Mouse (Mus musculus) ES-Bruce4 (cell line): ENCODE data around the gene Cd4. TPM values are rescaled to one million over a fixed set of nuclear protein-coding genes. Genes with fewer than 3 reads are reported as not detected.

Experiments used
- H3K27ac ChIP-seq: 2 replicates; pipeline ENCODE4 v1.5.1; 2012; ENCODE audit warnings: low read length, inconsistent platforms; ENCODE audit not compliant: insufficient read depth
- H3K27me3 ChIP-seq: 2 replicates; pipeline ENCODE4 v1.6.1; 2012; ENCODE audit warnings: mild to moderate bottlenecking, low read length, inconsistent platforms; ENCODE audit not compliant: control insufficient read depth, poor library complexity, insufficient read depth, severe bottlenecking
- H3K36me3 ChIP-seq: 2 replicates; pipeline ENCODE4 v1.6.1; 2012; ENCODE audit warnings: inconsistent platforms, mild to moderate bottlenecking, low read length, moderate library complexity; ENCODE audit not compliant: control insufficient read depth, poor library complexity, insufficient read depth, severe bottlenecking
- H3K4me1 ChIP-seq: one replicate; pipeline ENCODE4 v1.8.1; 2011; ENCODE audit warnings: low read length; ENCODE audit not compliant: control insufficient read depth, insufficient read depth
- H3K4me3 ChIP-seq: 2 replicates; pipeline ENCODE4 v1.5.1; 2011; ENCODE audit warnings: low read depth, mild to moderate bottlenecking, low read length
- H3K9ac ChIP-seq: 2 replicates; pipeline ENCODE4 v1.6.1; 2012; ENCODE audit warnings: low read depth, mild to moderate bottlenecking, inconsistent platforms; ENCODE audit not compliant: poor library complexity, severe bottlenecking
- H3K9me3 ChIP-seq: replicated peaks from 2 replicates; pipeline ENCODE4 v1.6.1; 2012; ENCODE audit warnings: mild to moderate bottlenecking, low read length, inconsistent platforms; ENCODE audit not compliant: control insufficient read depth, poor library complexity, insufficient read depth, severe bottlenecking
- CTCF ChIP-seq: IDR thresholded peaks from one replicate; pipeline ENCODE4 v1.8.1; 2011; ENCODE audit warnings: low read depth, low read length
- EP300 ChIP-seq: IDR thresholded peaks from 2 replicates; pipeline ENCODE4 v1.6.1; 2011; ENCODE audit warnings: low read depth, low read length; ENCODE audit not compliant: insufficient read depth
- POLR2A ChIP-seq: IDR thresholded peaks from one replicate; pipeline ENCODE4 v1.8.1; 2011; ENCODE audit warnings: low read length; ENCODE audit not compliant: insufficient read depth
- polyA plus RNA-seq: library from polyadenylated mRNA; stranded (reverse); fragments of >200 nt; gene quantifications from 2 replicates; pipeline ENCODE4 v1.2.4, GENCODE M21; 2011; ENCODE audit warnings: low read depth; ENCODE audit not compliant: missing spikeins, insufficient read depth, insufficient read length

Gene Cd4
- polyA plus RNA-seq, 1 experiment = not detected

- H3K9me3 ChIP-seq = no peaks in the 10 kb centered on the region
- TF ChIP-seq EP300 (no peak), CTCF (no peak), POLR2A (no peak)
- H3K27me3 ChIP-seq = no peaks in the 10 kb centered on the region
- H3K27ac ChIP-seq = no peak overlapping the region
- H3K36me3 ChIP-seq = no peaks in the 10 kb centered on the region
- H3K9ac ChIP-seq = no peak overlapping the region
- H3K4me3 ChIP-seq = no peak overlapping the region
- H3K4me1 ChIP-seq = peaks cover 19% of the 10 kb centered on the region
These were observed 27.5 kb downstream of the Cd4 start for GRCm38 (mm10) chr6:124860511-124860910.

DNA sequence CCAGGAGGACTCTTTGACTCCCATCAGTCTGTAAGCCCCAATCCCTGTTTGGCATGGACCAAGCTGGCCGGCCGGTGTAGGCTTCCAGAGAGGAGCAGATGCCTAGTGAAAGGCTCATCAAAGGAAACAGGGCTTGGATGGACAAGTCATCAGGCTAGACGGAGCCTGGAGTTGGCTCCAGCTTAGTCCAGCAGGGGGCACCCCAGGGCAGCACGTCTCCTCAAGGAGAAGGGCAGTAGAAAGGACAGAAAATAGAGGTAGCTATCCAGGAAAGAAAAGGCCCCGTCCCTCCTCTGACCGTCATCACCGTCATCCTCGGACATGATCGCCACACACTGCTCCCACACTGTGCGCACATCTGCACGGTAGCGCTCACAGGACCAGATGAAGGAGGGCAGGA lies 28.3 kb downstream of the Cd4 start:
- no peak overlapping the region for H3K9ac ChIP-seq
- no peak for TF ChIP-seq POLR2A
- TF ChIP-seq CTCF = peak; percentile 93
- H3K27me3 ChIP-seq = no peaks in the 10 kb centered on the region
- H3K4me1 ChIP-seq = peaks cover 19% of the 10 kb centered on the region
- no peak overlapping the region for H3K27ac ChIP-seq
- H3K4me3 ChIP-seq = peak overlapping the region; percentile 28
- no peaks in the 10 kb centered on the region for H3K9me3 ChIP-seq
- H3K36me3 ChIP-seq = no peaks in the 10 kb centered on the region

GRCm38 (mm10) chr6:124858561-124859318 lies 29.3 kb downstream of the Cd4 start:
- H3K9me3 ChIP-seq = no peaks in the 10 kb centered on the region
- no peaks in the 10 kb centered on the region for H3K36me3 ChIP-seq
- TF ChIP-seq CTCF = no peak
- TF ChIP-seq POLR2A = no peak
- no peak for TF ChIP-seq EP300
- H3K4me1 ChIP-seq = peaks cover 19% of the 10 kb centered on the region
- H3K27ac ChIP-seq = no peak overlapping the region
- no peaks in the 10 kb centered on the region for H3K27me3 ChIP-seq
- no peak overlapping the region for H3K4me3 ChIP-seq
- H3K9ac ChIP-seq = no peak overlapping the region

DNA sequence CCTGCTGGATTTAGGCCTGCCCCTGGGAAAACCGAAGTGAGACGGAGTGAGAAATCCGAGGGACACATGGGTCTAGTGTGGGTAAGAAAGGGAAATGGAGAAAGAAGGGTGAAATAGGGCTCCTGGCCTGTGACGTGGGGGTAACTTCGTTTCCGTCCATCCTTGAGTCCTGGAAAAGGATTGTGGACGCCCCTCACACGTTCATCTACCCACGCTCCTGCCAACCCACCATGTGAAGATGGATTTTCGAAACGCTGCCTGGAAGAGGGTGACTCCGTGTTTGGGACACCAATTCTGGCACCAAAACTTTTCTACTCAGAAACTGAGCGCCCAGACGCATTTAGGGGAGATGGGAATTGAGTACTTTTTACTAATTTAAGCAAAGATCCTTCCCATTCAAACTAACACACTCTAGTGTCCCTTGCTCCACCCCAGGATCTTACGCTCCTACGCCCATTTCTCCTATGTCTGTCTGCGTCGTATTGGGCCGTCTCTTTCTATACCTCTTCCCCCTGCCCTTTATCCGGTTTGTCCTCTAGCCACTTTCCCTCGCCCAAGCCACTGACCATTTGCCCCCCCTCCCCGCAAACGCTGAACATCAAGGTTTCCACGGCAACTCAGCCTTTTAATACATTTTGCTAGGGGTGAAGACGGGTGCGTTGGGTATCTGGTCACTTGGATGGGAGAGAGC lies 30.0 kb downstream of the Cd4 start:
- no peaks in the 10 kb centered on the region for H3K9me3 ChIP-seq
- no peak for TF ChIP-seq CTCF
- TF ChIP-seq EP300 = no peak
- TF ChIP-seq POLR2A = no peak
- peaks cover 19% of the 10 kb centered on the region for H3K4me1 ChIP-seq
- H3K27ac ChIP-seq = no peak overlapping the region
- no peaks in the 10 kb centered on the region for H3K27me3 ChIP-seq
- H3K9ac ChIP-seq = peak overlapping the region; percentile 95
- H3K36me3 ChIP-seq = no peaks in the 10 kb centered on the region
- H3K4me3 ChIP-seq = peak overlapping the region; percentile 64

GRCm38 (mm10) chr6:124856916-124857839 lies 30.8 kb downstream of the Cd4 start, which contains the start of gene P3h3:
Gene P3h3, minus strand, starts transcription at chr6:124857752.
- H3K36me3 ChIP-seq = no peaks in the 10 kb centered on the region
- no peaks in the 10 kb centered on the region for H3K9me3 ChIP-seq
- no peaks in the 10 kb centered on the region for H3K27me3 ChIP-seq
- H3K4me3 ChIP-seq = peak within 1 kb of the TSS; percentile 64
- H3K4me1 ChIP-seq = peaks cover 19% of the 10 kb centered on the region
- no peak within 1 kb of the TSS for H3K27ac ChIP-seq
- TF ChIP-seq CTCF (peak; percentile 80), EP300 (peak; percentile 59; the same call in 1 of the 2 replicates), POLR2A (no peak)
- H3K9ac ChIP-seq = peak within 1 kb of the TSS; percentile 95
